In genomic region chr15:61455042-61455441, GRCm38 (mm10) we compare ENCODE assay signal across 23 mouse cellular contexts.
"Had no signal": no experiment of that assay in that cellular context is flagged by ENCODE, and none has a peak within 500 bp of the region (broad histone marks: within the 10 kb centered on the region; RNA-seq: fewer than 3 reads in every experiment).

No protein-coding gene starts in this region.

- H3K4me2 ChIP-seq: embryonic facial prominence, embryonic 12.5 days; embryonic facial prominence, embryonic 13.5 days; embryonic facial prominence, embryonic 15.5 days; forebrain, embryonic 12.5 days; forebrain, embryonic 13.5 days; forebrain, embryonic 15.5 days had no signal

- H3K27me3 ChIP-seq: embryonic facial prominence, embryonic 12.5 days; embryonic facial prominence, embryonic 13.5 days; embryonic facial prominence, embryonic 15.5 days; forebrain, embryonic 12.5 days; forebrain, embryonic 13.5 days; forebrain, embryonic 15.5 days had no signal

- H3K4me1 ChIP-seq: embryonic facial prominence, embryonic 12.5 days; embryonic facial prominence, embryonic 13.5 days; embryonic facial prominence, embryonic 15.5 days; forebrain, embryonic 12.5 days; forebrain, embryonic 13.5 days; forebrain, embryonic 15.5 days had no signal

- H3K27ac ChIP-seq: embryonic facial prominence, embryonic 10.5 days; embryonic facial prominence, embryonic 12.5 days; embryonic facial prominence, embryonic 13.5 days; embryonic facial prominence, embryonic 15.5 days; forebrain, embryonic 10.5 days; forebrain, embryonic 12.5 days; forebrain, embryonic 13.5 days; forebrain, embryonic 15.5 days; gastrocnemius, adult 2 months; heart, adult 2 months had no signal

- DNase-seq: cerebellum, adult 9-11 months; cerebellum, postnatal 36 days; embryo, embryonic 11 days; forebrain, postnatal 0 days; gastrocnemius, adult 2 months; gastrocnemius, postnatal 10 days; gastrocnemius, postnatal 14 days; gastrocnemius, postnatal 25 days; gastrocnemius, postnatal 36 days; heart, adult 11 months; heart, adult 18-20 months; heart, adult 2 months had no signal

- H3K9ac ChIP-seq: embryonic facial prominence, embryonic 12.5 days; embryonic facial prominence, embryonic 13.5 days; embryonic facial prominence, embryonic 15.5 days; forebrain, embryonic 12.5 days; forebrain, embryonic 13.5 days; forebrain, embryonic 15.5 days; forebrain, postnatal 0 days had no signal

- H3K36me3 ChIP-seq: embryonic facial prominence, embryonic 10.5 days; embryonic facial prominence, embryonic 12.5 days; embryonic facial prominence, embryonic 13.5 days; embryonic facial prominence, embryonic 15.5 days; forebrain, embryonic 10.5 days; forebrain, embryonic 12.5 days; forebrain, embryonic 15.5 days had no signal

- H3K9me3 ChIP-seq: embryonic facial prominence, embryonic 10.5 days; embryonic facial prominence, embryonic 12.5 days; embryonic facial prominence, embryonic 13.5 days; embryonic facial prominence, embryonic 15.5 days; forebrain, embryonic 10.5 days; forebrain, embryonic 12.5 days; forebrain, embryonic 13.5 days; forebrain, embryonic 15.5 days had no signal

- ATAC-seq: forebrain, embryonic 13.5 days; forebrain, embryonic 14.5 days; forebrain, embryonic 15.5 days; forebrain, embryonic 16.5 days; forebrain, postnatal 0 days had no signal

- H3K4me3 ChIP-seq: embryonic facial prominence, embryonic 10.5 days; embryonic facial prominence, embryonic 12.5 days; embryonic facial prominence, embryonic 13.5 days; embryonic facial prominence, embryonic 15.5 days; erythroblast, embryonic 14.5 days; forebrain, embryonic 10.5 days; forebrain, embryonic 12.5 days; forebrain, embryonic 13.5 days; forebrain, embryonic 15.5 days; gastrocnemius, adult 2 months; heart, adult 2 months had no signal
